Mouse (Mus musculus) liver, postnatal 0 days (tissue): ENCODE results near the gene Aars2. TPM values are rescaled to one million over a fixed set of nuclear protein-coding genes. Genes with fewer than 3 reads are reported as not detected.

Source experiments
- ATAC-seq: fragments of 200-750 bp; cut with Nextera tagmentation; 2 replicates; pipeline ENCODE4 v1.8.0; 2017; ENCODE audit warnings: mild to moderate bottlenecking, moderate library complexity
- DNase-seq: peaks from one replicate; pipeline ENCODE4 v3.0.0-alpha.2; 2016
- H3K27ac ChIP-seq: fragments of 300-500 bp; sonication (generic); 2 replicates; pipeline ENCODE4 v1.5.1; 2014; ENCODE audit warnings: antibody characterized with exemption, moderate library complexity, mild to moderate bottlenecking, low read depth
- H3K27me3 ChIP-seq: fragments of 300-500 bp; sonication (generic); 2 replicates; pipeline ENCODE4 v1.6.1; 2014; ENCODE audit warnings: low read length, control low read depth, mixed read lengths; ENCODE audit not compliant: insufficient read depth
- H3K36me3 ChIP-seq: fragments of 300-500 bp; sonication (generic); replicated peaks from 2 replicates; pipeline ENCODE4 v1.6.1; 2014; ENCODE audit warnings: mild to moderate bottlenecking, control low read depth, low read length, moderate library complexity, mixed read lengths; ENCODE audit not compliant: insufficient read depth
- H3K4me1 ChIP-seq: fragments of 300-500 bp; sonication (generic); 2 replicates; pipeline ENCODE4 v1.6.1; 2014; ENCODE audit warnings: antibody characterized with exemption, mild to moderate bottlenecking, control low read depth; ENCODE audit not compliant: insufficient read depth
- H3K4me2 ChIP-seq: fragments of 300-500 bp; sonication (generic); 2 replicates; pipeline ENCODE4 v1.6.1; 2014; ENCODE audit warnings: low read depth, mild to moderate bottlenecking, low read length, moderate library complexity, mixed read lengths
- H3K4me3 ChIP-seq: fragments of 300-500 bp; sonication (generic); 2 replicates; pipeline ENCODE4 v1.5.1; 2014; ENCODE audit warnings: low read depth, low read length
- H3K9ac ChIP-seq: fragments of 300-500 bp; sonication (generic); replicated peaks from 2 replicates; pipeline ENCODE4 v1.6.1; 2014; ENCODE audit warnings: mild to moderate bottlenecking, moderate library complexity
- H3K9me3 ChIP-seq: fragments of 300-500 bp; sonication (generic); 2 replicates; pipeline ENCODE4 v1.6.1; 2016; ENCODE audit warnings: mild to moderate bottlenecking, control low read depth, low read length, mixed read lengths
- CTCF ChIP-seq: sonication (generic); IDR thresholded peaks from 2 replicates; pipeline ENCODE4 v1.5.1; 2016; ENCODE audit warnings: antibody characterized with exemption, low read depth
- EP300 ChIP-seq: IDR thresholded peaks from 2 replicates; pipeline ENCODE4 v1.6.1; 2016; ENCODE audit warnings: antibody characterized with exemption, low read depth, mild to moderate bottlenecking
- WGBS: fragments of 180-500 bp; shearing (Covaris S2); extraction: QIAGEN DNeasy Blood & Tissue Kit; methylation state at CpG from one replicate; pipeline ENCODE4 v1.1.7; 2014; ENCODE audit not compliant: insufficient replicate concordance; 5-methylcytosine and 5-hydroxymethylcytosine counted together
- polyA plus RNA-seq: library from polyadenylated mRNA; unstranded; fragments of >200 nt; fragmentation: Nextera tagmentation; extraction: Ambion mirVana; gene quantifications from 2 replicates; pipeline ENCODE4 v1.2.1, GENCODE M21; 2015

Gene Aars2
- polyA plus RNA-seq, 1 experiment from 2014 or later, result 4.8 TPM

DNA sequence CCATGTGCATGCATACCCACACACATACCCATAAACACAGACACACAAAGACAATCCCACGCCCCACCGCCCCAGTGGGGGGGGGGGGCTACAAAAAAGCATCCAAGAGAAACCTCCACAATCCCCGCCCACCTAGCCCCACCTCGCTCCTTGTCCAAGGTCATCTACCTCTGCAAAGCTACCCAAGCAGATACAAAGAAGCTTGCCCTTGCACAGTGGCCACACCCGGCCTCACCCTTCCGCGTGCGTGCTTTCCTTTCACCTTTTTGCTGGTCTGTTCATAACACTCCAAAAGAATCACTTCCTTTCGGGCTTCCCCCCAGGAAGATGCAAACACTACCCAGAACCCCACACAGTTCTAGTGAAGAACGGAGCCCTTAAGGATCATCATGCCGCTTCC is 11.2 kb upstream of the Aars2 start:
- H3K4me2 ChIP-seq, result no peak overlapping the region

DNA sequence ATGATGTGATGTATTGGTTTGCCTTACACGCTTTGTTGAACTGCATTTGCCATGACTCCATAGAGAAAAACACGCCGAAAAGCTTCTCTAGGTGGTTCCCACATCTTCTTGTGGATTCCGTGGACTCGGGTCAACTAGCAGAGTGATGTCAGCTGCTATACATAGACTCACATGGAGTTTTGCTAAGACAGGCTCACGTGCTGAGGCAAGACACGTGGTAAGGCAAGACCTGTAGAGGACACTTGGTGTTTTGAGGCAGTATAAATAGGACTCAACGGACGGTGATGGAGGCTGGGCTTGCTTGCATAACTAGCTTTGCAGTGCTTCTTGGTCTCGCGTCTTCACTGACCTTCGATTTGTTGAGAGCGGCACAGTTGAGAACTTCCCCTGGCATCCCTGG is 8.2 kb upstream of the Aars2 start:
- no peak overlapping the region for H3K9ac ChIP-seq
- H3K4me1 ChIP-seq, result no peaks in the 10 kb centered on the region
- H3K27ac ChIP-seq, result no peak overlapping the region
- no peak overlapping the region for H3K4me3 ChIP-seq
- ATAC-seq, result no peak
- no peaks in the 10 kb centered on the region for H3K9me3 ChIP-seq
- H3K4me2 ChIP-seq, result no peak overlapping the region
- no peaks in the 10 kb centered on the region for H3K36me3 ChIP-seq
- WGBS, result 78% methylated on average over 13 of the region's 13 CpGs
- peaks cover under 1% of the 10 kb centered on the region; the same call in 1 of the 2 replicates for H3K27me3 ChIP-seq
- DNase-seq, result no peak
- TF ChIP-seq EP300, result no peak
- no peak for TF ChIP-seq CTCF

More for the DNA sequence above, 11.2 kb upstream of the Aars2 start:
- no peaks in the 10 kb centered on the region for H3K36me3 ChIP-seq
- no peak for DNase-seq
- no peak overlapping the region for H3K27ac ChIP-seq
- no peaks in the 10 kb centered on the region for H3K4me1 ChIP-seq
- H3K9me3 ChIP-seq, result no peaks in the 10 kb centered on the region
- TF ChIP-seq CTCF, result no peak
- no peak for TF ChIP-seq EP300
- ATAC-seq, result no peak
- WGBS, result 72% methylated on average over 10 of the region's 11 CpGs
- no peak overlapping the region for H3K9ac ChIP-seq
- peaks cover 3% of the 10 kb centered on the region; the same call in 1 of the 2 replicates for H3K27me3 ChIP-seq
- H3K4me3 ChIP-seq, result no peak overlapping the region

DNA sequence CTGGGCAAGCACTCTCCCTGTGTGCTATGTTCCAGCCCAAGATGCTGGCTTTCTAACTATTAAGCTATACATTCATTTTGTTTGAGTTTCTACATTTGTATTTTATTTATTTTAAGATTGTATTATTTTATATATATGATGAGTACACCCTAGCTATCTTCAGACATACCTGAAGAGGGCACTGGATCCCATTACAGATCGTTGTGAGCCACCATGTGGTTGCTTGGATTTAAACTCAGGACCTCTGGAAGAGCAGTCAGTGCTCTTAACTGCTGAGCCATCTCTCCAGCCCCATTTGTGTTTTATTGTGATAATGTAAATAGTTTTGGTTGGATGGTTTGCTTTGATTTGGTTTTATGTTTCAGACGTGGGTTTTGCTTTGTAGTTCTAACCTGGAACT is 7.1 kb upstream of the Aars2 start:
- Histone ChIP-seq H3K4me3 (no peak overlapping the region), H3K27ac (no peak overlapping the region), H3K27me3 (no peaks in the 10 kb centered on the region), H3K9ac (no peak overlapping the region), H3K4me1 (no peaks in the 10 kb centered on the region), H3K36me3 (no peaks in the 10 kb centered on the region), H3K9me3 (no peaks in the 10 kb centered on the region), H3K4me2 (no peak overlapping the region)
- TF ChIP-seq CTCF, result no peak; the same call in 1 of the 2 replicates
- TF ChIP-seq EP300, result no peak
- DNase-seq (no peak), ATAC-seq (no peak)
- WGBS, result 49% methylated on average over 2 of the region's 2 CpGs

DNA sequence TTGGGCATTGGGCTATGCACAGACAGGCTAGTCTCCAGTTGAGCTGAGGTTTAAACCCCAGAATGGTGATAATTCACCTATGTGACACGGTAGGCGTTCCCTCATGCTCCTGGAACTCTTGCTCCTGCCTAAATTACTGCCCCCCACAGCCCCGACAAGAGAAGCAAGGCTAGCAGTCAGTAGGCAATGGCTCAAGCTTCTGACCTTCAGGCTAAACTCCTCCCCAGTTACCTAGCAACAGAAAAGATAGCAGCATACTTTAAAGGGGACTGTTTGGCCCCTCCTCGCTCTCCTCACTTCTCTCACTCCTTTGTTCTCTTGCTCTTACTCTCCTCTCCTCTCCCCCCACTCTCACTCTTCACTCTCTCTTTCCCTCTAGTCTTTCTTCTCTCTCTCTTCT is 5.7 kb upstream of the Aars2 start:
- H3K9me3 ChIP-seq, result no peaks in the 10 kb centered on the region
- H3K27ac ChIP-seq, result no peak overlapping the region
- no peak overlapping the region for H3K4me2 ChIP-seq
- TF ChIP-seq EP300 (no peak), CTCF (no peak)
- no peaks in the 10 kb centered on the region for H3K27me3 ChIP-seq
- H3K9ac ChIP-seq, result no peak overlapping the region
- DNase-seq (no peak), ATAC-seq (no peak)
- 61% methylated on average over 4 of the region's 4 CpGs for WGBS
- no peaks in the 10 kb centered on the region for H3K36me3 ChIP-seq
- no peak overlapping the region for H3K4me3 ChIP-seq
- H3K4me1 ChIP-seq, result no peaks in the 10 kb centered on the region

DNA sequence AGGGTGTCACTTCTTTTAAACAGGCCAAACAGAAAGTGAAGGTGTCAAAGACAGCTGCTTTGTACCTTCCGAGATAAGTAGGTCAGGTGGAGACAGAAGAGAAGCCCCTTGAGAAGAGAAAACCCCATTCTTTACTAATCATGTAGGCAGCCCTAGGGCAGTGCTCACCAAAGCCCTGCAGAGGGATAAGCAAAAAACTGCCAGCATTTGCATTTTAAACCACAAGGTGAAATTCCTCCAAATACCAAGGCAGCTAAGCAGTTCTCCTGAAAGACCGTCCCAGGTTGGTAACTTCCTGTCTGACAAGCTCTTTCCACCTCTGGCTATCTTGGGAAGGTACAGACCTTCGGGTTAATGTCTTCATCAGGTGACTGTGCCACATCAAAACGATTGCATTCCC is 4.3 kb upstream of the Aars2 start:
- 41% methylated on average over 4 of the region's 4 CpGs for WGBS
- Histone ChIP-seq H3K9me3 (no peaks in the 10 kb centered on the region), H3K36me3 (no peaks in the 10 kb centered on the region), H3K27me3 (no peaks in the 10 kb centered on the region), H3K4me2 (no peak overlapping the region), H3K4me3 (no peak overlapping the region), H3K27ac (no peak overlapping the region), H3K4me1 (peaks cover 7% of the 10 kb centered on the region; the same call in 1 of the 2 replicates), H3K9ac (no peak overlapping the region)
- ATAC-seq (no peak), DNase-seq (no peak)
- TF ChIP-seq CTCF, result no peak
- no peak for TF ChIP-seq EP300

DNA sequence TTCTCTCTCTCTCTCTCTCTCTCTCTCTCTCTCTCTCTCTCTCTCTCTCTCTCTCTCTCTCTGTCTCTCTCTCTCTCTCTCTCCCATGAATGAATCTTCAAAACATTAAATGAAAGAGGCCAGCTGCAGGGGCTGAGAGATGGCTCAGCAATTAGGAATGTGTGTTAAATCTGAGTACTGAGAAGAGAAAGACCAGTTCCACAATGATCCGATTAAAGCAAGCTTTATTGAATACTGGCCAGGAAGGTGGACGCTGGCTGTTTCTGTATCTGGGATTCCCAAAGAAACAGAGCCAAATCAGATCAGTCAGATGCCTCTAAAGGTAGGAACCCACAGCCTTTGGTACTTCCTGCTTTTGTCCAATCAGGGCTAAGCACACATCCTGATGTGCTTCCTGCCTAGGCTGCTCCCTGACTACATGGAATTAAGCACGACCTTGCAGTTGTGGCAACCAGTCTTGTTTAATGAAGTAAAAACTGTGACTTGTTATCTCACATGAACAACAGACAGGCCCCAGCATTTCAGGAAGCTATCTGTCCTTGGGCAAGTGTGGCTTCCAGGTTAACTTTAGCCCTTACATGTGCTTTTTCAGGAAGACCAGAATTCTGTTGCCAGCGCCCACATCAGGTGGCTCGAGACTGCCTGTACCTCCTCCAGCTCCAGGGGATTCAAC is 3.2 kb upstream of the Aars2 start:
- 26% methylated on average over 5 of the region's 5 CpGs for WGBS
- H3K4me2 ChIP-seq, result no peak overlapping the region
- ATAC-seq (no peak), DNase-seq (no peak)
- no peaks in the 10 kb centered on the region for H3K27me3 ChIP-seq
- peaks cover 11% of the 10 kb centered on the region; the same call in 1 of the 2 replicates for H3K4me1 ChIP-seq
- H3K9ac ChIP-seq, result no peak overlapping the region
- no peaks in the 10 kb centered on the region for H3K9me3 ChIP-seq
- TF ChIP-seq EP300, result no peak
- TF ChIP-seq CTCF, result no peak
- no peaks in the 10 kb centered on the region for H3K36me3 ChIP-seq
- H3K27ac ChIP-seq, result no peak overlapping the region
- H3K4me3 ChIP-seq, result no peak overlapping the region
